Mouse (Mus musculus) C2C12 (cell line): ENCODE data around the gene Apoc2.

Experiments used
- CEBPB ChIP-seq: IDR thresholded peaks from one replicate; pipeline ENCODE4 v1.6.1; 2011; ENCODE audit warnings: low read depth, mild to moderate bottlenecking, control low read depth, moderate library complexity
- CTCF ChIP-seq: IDR thresholded peaks from one replicate; pipeline ENCODE4 v1.5.1; 2011; ENCODE audit not compliant: control insufficient read depth, insufficient read depth, insufficient read length
- FOSL1 ChIP-seq: IDR thresholded peaks from one replicate; pipeline ENCODE4 v1.8.0; 2011; ENCODE audit warnings: mild to moderate bottlenecking, low read length; ENCODE audit not compliant: poor library complexity, insufficient read depth, severe bottlenecking
- MAX ChIP-seq: IDR thresholded peaks from one replicate; pipeline ENCODE4 v1.6.1; 2011; ENCODE audit warnings: mild to moderate bottlenecking, control low read depth
- MYOG ChIP-seq: IDR thresholded peaks from one replicate; pipeline ENCODE4 v1.6.1; 2011; ENCODE audit not compliant: control insufficient read depth, insufficient read length; ENCODE audit errors: extremely low read depth
- USF1 ChIP-seq: IDR thresholded peaks from one replicate; pipeline ENCODE4 v1.6.1; 2011; ENCODE audit warnings: low read depth, mild to moderate bottlenecking, control low read depth, moderate library complexity

- TF ChIP-seq CTCF (no peak), CEBPB (no peak), MAX (no peak), FOSL1 (no peak), USF1 (no peak), MYOG (no peak)
These were observed 6.2 kb downstream of the Apoc2 start for GRCm38 (mm10) chr7:19671511-19671910.
